Mouse (Mus musculus): ENCODE results near the gene 3425401B19Rik. TPM values are rescaled to one million over a fixed set of nuclear protein-coding genes. Genes with fewer than 3 reads are reported as not detected.
A peak's percentile ranks its signal among the peaks of the same experiment; 100 is the strongest.

Gene 3425401B19Rik
- polyA plus RNA-seq, 1 experiment from 2014 or later: not detected

- no peaks in the 10 kb centered on the region for H3K9me3 ChIP-seq (ENCODE audit: control insufficient read depth, low read length)
- ATAC-seq (ENCODE audit: low FRiP score) (no peak), DNase-seq (ENCODE audit: low spot score, missing footprints) (no peak)
- no peaks in the 10 kb centered on the region for H3K27me3 ChIP-seq (ENCODE audit: control insufficient read depth, insufficient read depth, low read length)
- 77% methylated on average over 8 of the region's 8 CpGs for WGBS
- no peaks in the 10 kb centered on the region for H3K4me1 ChIP-seq (ENCODE audit: control insufficient read depth, insufficient read depth, low read length)
- no peak overlapping the region for H3K9ac ChIP-seq (ENCODE audit: low read length)
- H3K4me2 ChIP-seq: no peak overlapping the region
- H3K36me3 ChIP-seq (ENCODE audit: control insufficient read depth, insufficient read depth, low read length): no peaks in the 10 kb centered on the region
- no peak overlapping the region for H3K27ac ChIP-seq (ENCODE audit: low read depth, low read length)
- H3K4me3 ChIP-seq (ENCODE audit: low read depth, low read length): no peak overlapping the region
These were observed 22.8 kb upstream of the 3425401B19Rik start for GRCm38 (mm10) chr14:32707938-32708337.

GRCm38 (mm10) chr14:32700972-32701371 lies 15.9 kb upstream of the 3425401B19Rik start:
- no peak for ATAC-seq (ENCODE audit: low FRiP score)
- Histone ChIP-seq H3K9me3 (ENCODE audit: control insufficient read depth, low read length) (no peaks in the 10 kb centered on the region), H3K4me1 (ENCODE audit: control insufficient read depth, insufficient read depth, low read length) (no peaks in the 10 kb centered on the region), H3K36me3 (ENCODE audit: control insufficient read depth, insufficient read depth, low read length) (no peaks in the 10 kb centered on the region), H3K9ac (ENCODE audit: low read length) (no peak overlapping the region), H3K4me3 (ENCODE audit: low read depth, low read length) (no peak overlapping the region), H3K27ac (ENCODE audit: low read depth, low read length) (no peak overlapping the region), H3K4me2 (no peak overlapping the region), H3K27me3 (ENCODE audit: control insufficient read depth, insufficient read depth, low read length) (no peaks in the 10 kb centered on the region)
- 63% methylated on average over 8 of the region's 8 CpGs for WGBS
- no peak for DNase-seq (ENCODE audit: low spot score, missing footprints)

GRCm38 (mm10) chr14:32698556-32698955 lies 13.5 kb upstream of the 3425401B19Rik start:
- Histone ChIP-seq H3K27me3 (ENCODE audit: control insufficient read depth, insufficient read depth, low read length) (no peaks in the 10 kb centered on the region), H3K9ac (ENCODE audit: low read length) (no peak overlapping the region), H3K4me2 (no peak overlapping the region), H3K36me3 (ENCODE audit: control insufficient read depth, insufficient read depth, low read length) (no peaks in the 10 kb centered on the region), H3K4me1 (ENCODE audit: control insufficient read depth, insufficient read depth, low read length) (no peaks in the 10 kb centered on the region), H3K9me3 (ENCODE audit: control insufficient read depth, low read length) (no peaks in the 10 kb centered on the region), H3K4me3 (ENCODE audit: low read depth, low read length) (no peak overlapping the region), H3K27ac (ENCODE audit: low read depth, low read length) (no peak overlapping the region)
- ATAC-seq (ENCODE audit: low FRiP score) (no peak), DNase-seq (ENCODE audit: low spot score, missing footprints) (peak; percentile 68)
- 89% methylated on average over 3 of the region's 3 CpGs for WGBS

- H3K27me3 ChIP-seq (ENCODE audit: control insufficient read depth, insufficient read depth, low read length): no peaks in the 10 kb centered on the region
- H3K4me3 ChIP-seq (ENCODE audit: low read depth, low read length): no peak overlapping the region
- H3K27ac ChIP-seq (ENCODE audit: low read depth, low read length): no peak overlapping the region
- H3K9ac ChIP-seq (ENCODE audit: low read length): no peak overlapping the region
- no peak overlapping the region for H3K4me2 ChIP-seq
- no peak for DNase-seq (ENCODE audit: low spot score, missing footprints)
- ATAC-seq (ENCODE audit: low FRiP score): no peak
- WGBS: 89% methylated on average over 8 of the region's 8 CpGs
- H3K4me1 ChIP-seq (ENCODE audit: control insufficient read depth, insufficient read depth, low read length): no peaks in the 10 kb centered on the region
- H3K9me3 ChIP-seq (ENCODE audit: control insufficient read depth, low read length): no peaks in the 10 kb centered on the region
- no peaks in the 10 kb centered on the region for H3K36me3 ChIP-seq (ENCODE audit: control insufficient read depth, insufficient read depth, low read length)
These were observed 12.7 kb upstream of the 3425401B19Rik start for GRCm38 (mm10) chr14:32697774-32698173.

- WGBS: 84% methylated on average over 2 of the region's 2 CpGs
- Histone ChIP-seq H3K27ac (ENCODE audit: low read depth, low read length) (no peak overlapping the region), H3K9ac (ENCODE audit: low read length) (no peak overlapping the region), H3K27me3 (ENCODE audit: control insufficient read depth, insufficient read depth, low read length) (no peaks in the 10 kb centered on the region), H3K36me3 (ENCODE audit: control insufficient read depth, insufficient read depth, low read length) (no peaks in the 10 kb centered on the region), H3K4me3 (ENCODE audit: low read depth, low read length) (no peak overlapping the region), H3K9me3 (ENCODE audit: control insufficient read depth, low read length) (no peaks in the 10 kb centered on the region), H3K4me1 (ENCODE audit: control insufficient read depth, insufficient read depth, low read length) (no peaks in the 10 kb centered on the region), H3K4me2 (no peak overlapping the region)
- ATAC-seq (ENCODE audit: low FRiP score) (no peak), DNase-seq (ENCODE audit: low spot score, missing footprints) (no peak)
These were observed 11.3 kb upstream of the 3425401B19Rik start for GRCm38 (mm10) chr14:32696344-32696743.

GRCm38 (mm10) chr14:32695906-32696305 lies 10.8 kb upstream of the 3425401B19Rik start:
- DNase-seq (ENCODE audit: low spot score, missing footprints) (no peak), ATAC-seq (ENCODE audit: low FRiP score) (no peak)
- Histone ChIP-seq H3K9me3 (ENCODE audit: control insufficient read depth, low read length) (no peaks in the 10 kb centered on the region), H3K36me3 (ENCODE audit: control insufficient read depth, insufficient read depth, low read length) (no peaks in the 10 kb centered on the region), H3K4me3 (ENCODE audit: low read depth, low read length) (no peak overlapping the region), H3K27ac (ENCODE audit: low read depth, low read length) (no peak overlapping the region), H3K4me1 (ENCODE audit: control insufficient read depth, insufficient read depth, low read length) (no peaks in the 10 kb centered on the region), H3K9ac (ENCODE audit: low read length) (no peak overlapping the region), H3K27me3 (ENCODE audit: control insufficient read depth, insufficient read depth, low read length) (no peaks in the 10 kb centered on the region), H3K4me2 (no peak overlapping the region)
- 93% methylated on average over 2 of the region's 2 CpGs for WGBS

- Histone ChIP-seq H3K9me3 (ENCODE audit: control insufficient read depth, low read length) (no peaks in the 10 kb centered on the region), H3K4me2 (no peak overlapping the region), H3K4me1 (ENCODE audit: control insufficient read depth, insufficient read depth, low read length) (0 out of 2 replicates have a peak, but pooled peaks cover 2% of the 10 kb centered on the region), H3K27ac (ENCODE audit: low read depth, low read length) (no peak overlapping the region), H3K36me3 (ENCODE audit: control insufficient read depth, insufficient read depth, low read length) (no peaks in the 10 kb centered on the region), H3K27me3 (ENCODE audit: control insufficient read depth, insufficient read depth, low read length) (no peaks in the 10 kb centered on the region), H3K4me3 (ENCODE audit: low read depth, low read length) (no peak overlapping the region), H3K9ac (ENCODE audit: low read length) (no peak overlapping the region)
- ATAC-seq (ENCODE audit: low FRiP score) (no peak), DNase-seq (ENCODE audit: low spot score, missing footprints) (no peak)
- 89% methylated on average over 19 of the region's 19 CpGs for WGBS
These were observed 373 bp downstream of the 3425401B19Rik start for GRCm38 (mm10) chr14:32684735-32685105.

GRCm38 (mm10) chr14:32683982-32684734 lies 935 bp downstream of the 3425401B19Rik start:
- H3K4me2 ChIP-seq: no peak overlapping the region
- ATAC-seq (ENCODE audit: low FRiP score): no peak

GRCm38 (mm10) chr14:32683251-32683838 lies 1.7 kb downstream of the 3425401B19Rik start:
- H3K9me3 ChIP-seq (ENCODE audit: control insufficient read depth, low read length): no peaks in the 10 kb centered on the region
- H3K27me3 ChIP-seq (ENCODE audit: control insufficient read depth, insufficient read depth, low read length): no peaks in the 10 kb centered on the region
- H3K27ac ChIP-seq (ENCODE audit: low read depth, low read length): no peak overlapping the region
- H3K4me3 ChIP-seq (ENCODE audit: low read depth, low read length): no peak overlapping the region
- H3K9ac ChIP-seq (ENCODE audit: low read length): no peak overlapping the region
- 0 out of 2 replicates have a peak, but pooled peaks cover 2% of the 10 kb centered on the region for H3K4me1 ChIP-seq (ENCODE audit: control insufficient read depth, insufficient read depth, low read length)
- no peak for ATAC-seq (ENCODE audit: low FRiP score)
- no peak for DNase-seq (ENCODE audit: low spot score, missing footprints)
- 63% methylated on average over 19 of the region's 19 CpGs for WGBS
- H3K4me2 ChIP-seq: no peak overlapping the region
- no peaks in the 10 kb centered on the region for H3K36me3 ChIP-seq (ENCODE audit: control insufficient read depth, insufficient read depth, low read length)

More at GRCm38 (mm10) chr14:32683982-32684734, 935 bp downstream of the 3425401B19Rik start:
- no peaks in the 10 kb centered on the region for H3K27me3 ChIP-seq (ENCODE audit: control insufficient read depth, insufficient read depth, low read length)
- no peak overlapping the region for H3K4me3 ChIP-seq (ENCODE audit: low read depth, low read length)
- WGBS: 68% methylated on average over 19 of the region's 19 CpGs
- H3K27ac ChIP-seq (ENCODE audit: low read depth, low read length): no peak overlapping the region
- no peak for DNase-seq (ENCODE audit: low spot score, missing footprints)
- no peaks in the 10 kb centered on the region for H3K9me3 ChIP-seq (ENCODE audit: control insufficient read depth, low read length)
- H3K4me1 ChIP-seq (ENCODE audit: control insufficient read depth, insufficient read depth, low read length): 0 out of 2 replicates have a peak, but pooled peaks cover 2% of the 10 kb centered on the region
- no peaks in the 10 kb centered on the region for H3K36me3 ChIP-seq (ENCODE audit: control insufficient read depth, insufficient read depth, low read length)
- H3K9ac ChIP-seq (ENCODE audit: low read length): no peak overlapping the region

Measured in midbrain, embryonic 11.5 days (tissue).